Mouse (Mus musculus) T-helper 1 cell (primary cell): ENCODE data around the gene Kap.
"Not testable (repeated sequence)": the region's sequence is repeated elsewhere in the genome, so short reads cannot be mapped to it uniquely, and the experiment has no call there.

Experiments
- in situ Hi-C: fragments of 300-600 bp; cut with MboI, MseI; formaldehyde crosslinking; loops from one replicate; pipeline ENCODE4 v1.15.1; 2025; ENCODE audit warnings: high pct_unique_total_duplicates

The Kap gene

GRCm38 (mm10) chr6:133853526-133853925 lies at the start of gene Kap:
TSS of gene Kap (minus strand) at chr6:133853762.
- in situ Hi-C loops, result loop anchor here (5.0 kb wide), 1 partner anchor 51 kb away; no protein-coding TSS in a partner anchor

GRCm38 (mm10) chr6:133885871-133886415 lies 32.4 kb upstream of the Kap start:
- in situ Hi-C loops, result no loop called here

- in situ Hi-C loops, result no loop called here
Observed at GRCm38 (mm10) chr6:133883446-133883985, 30.0 kb upstream of the Kap start.

- in situ Hi-C loops, result no loop called here
Observed at GRCm38 (mm10) chr6:133875906-133876462, 22.4 kb upstream of the Kap start.

GRCm38 (mm10) chr6:133872667-133873066 lies 19.1 kb upstream of the Kap start:
- in situ Hi-C loops, result no loop called here

GRCm38 (mm10) chr6:133871131-133871530 lies 17.6 kb upstream of the Kap start:
- in situ Hi-C loops, result no loop called here

GRCm38 (mm10) chr6:133868381-133868780 lies 14.8 kb upstream of the Kap start:
- in situ Hi-C loops, result loop anchor here (5.0 to 10.0 kb wide), 2 partner anchors 161 to 444 kb away; no protein-coding TSS in a partner anchor

GRCm38 (mm10) chr6:133855871-133856270 lies 2.3 kb upstream of the Kap start:
- in situ Hi-C loops, result no loop called here

- in situ Hi-C loops, result no loop called here
Observed at GRCm38 (mm10) chr6:133849359-133849758, 4.2 kb downstream of the Kap start.

- in situ Hi-C loops, result not testable (repeated sequence)
Observed at GRCm38 (mm10) chr6:133848861-133849260, 4.7 kb downstream of the Kap start.

- in situ Hi-C loops, result not testable (repeated sequence)
Observed at GRCm38 (mm10) chr6:133838296-133838995, 15.1 kb downstream of the Kap start.

- in situ Hi-C loops, result no loop called here
Observed at GRCm38 (mm10) chr6:133812342-133812741, 41.2 kb downstream of the Kap start.
